Mouse (Mus musculus) heart, adult 8-10 months (tissue): ENCODE results near the gene Myo3b. TPM values are rescaled to one million over a fixed set of nuclear protein-coding genes. Genes with fewer than 3 reads are reported as not detected.

Experiments
- DNase-seq: peaks from one replicate; pipeline ENCODE4 v3.0.0; 2022; ENCODE audit warnings: low spot score
- total RNA-seq, 4 experiments: library from RNA; stranded (reverse); gene quantifications; 2 replicates each; pipeline ENCODE4 v1.2.4; 2022

Myo3b gene
- total RNA-seq, 4 experiments from 2014 or later, result 0.05 to 0.16 (median 0.12) TPM

GRCm38 (mm10) chr2:70065729-70066300, 26.9 kb downstream of the Myo3b start:
- DNase-seq, result no peak

GRCm38 (mm10) chr2:70066338-70067022, 27.6 kb downstream of the Myo3b start:
- DNase-seq, result no peak

GRCm38 (mm10) chr2:70069861-70070260, 30.9 kb downstream of the Myo3b start:
- peak; percentile 16 for DNase-seq

DNA sequence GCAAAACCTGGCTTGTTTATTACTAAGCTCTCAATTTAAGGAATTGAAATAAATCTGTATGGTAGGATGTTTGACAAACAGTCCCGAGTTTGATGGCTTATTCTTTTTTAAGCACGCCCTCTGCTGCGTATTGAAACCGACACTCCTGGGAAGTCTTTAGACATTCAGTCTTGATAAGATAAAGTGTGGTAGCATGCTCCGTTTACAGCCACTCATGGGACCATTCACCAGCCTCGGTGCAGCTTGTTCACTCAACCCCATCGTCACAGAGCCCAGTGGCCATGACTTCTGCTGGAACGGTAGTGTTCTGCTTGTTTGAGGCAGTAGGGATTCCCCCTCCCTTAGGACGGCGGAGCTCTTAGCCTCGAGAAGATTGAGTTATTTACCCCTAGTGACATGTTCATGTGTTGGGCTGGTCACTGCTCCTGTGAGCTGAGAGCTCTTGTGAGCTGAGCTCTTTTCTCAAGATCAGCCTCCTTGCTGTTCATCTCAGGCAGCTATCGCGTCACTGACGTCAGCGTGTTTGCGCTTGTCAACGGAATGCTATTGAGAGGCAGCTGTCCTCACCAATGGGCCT, 44.6 kb downstream of the Myo3b start:
- no peak for DNase-seq

- DNase-seq, result no peak
Measured at GRCm38 (mm10) chr2:70091261-70091660, 52.3 kb downstream of the Myo3b start.

GRCm38 (mm10) chr2:70091801-70092522, 53.0 kb downstream of the Myo3b start:
- no peak for DNase-seq

DNA sequence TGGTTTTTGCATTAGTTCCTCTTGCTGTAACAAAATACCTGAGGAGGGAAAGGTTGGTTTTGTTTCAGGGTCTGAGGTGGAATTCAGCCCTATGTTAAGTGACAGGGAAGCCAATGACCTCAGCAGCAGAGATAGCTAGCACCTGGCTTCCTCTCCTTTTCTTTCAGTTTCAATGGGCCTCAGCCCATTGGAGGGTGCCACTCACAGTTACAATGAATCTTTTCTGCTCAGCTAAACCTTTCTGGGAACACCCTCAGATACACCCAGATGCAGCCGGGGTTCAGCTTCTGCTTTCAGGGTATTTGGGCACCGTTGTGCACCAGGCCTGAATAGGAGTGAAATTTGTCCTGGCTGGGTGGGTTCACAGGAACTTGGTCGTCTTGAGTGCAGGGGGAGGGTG, 53.7 kb downstream of the Myo3b start:
- no peak for DNase-seq

GRCm38 (mm10) chr2:70094446-70094845, 55.5 kb downstream of the Myo3b start:
- no peak for DNase-seq

- DNase-seq, result no peak
Measured at GRCm38 (mm10) chr2:70097229-70098095, 58.5 kb downstream of the Myo3b start.

GRCm38 (mm10) chr2:70099459-70099858, 60.5 kb downstream of the Myo3b start:
- DNase-seq, result no peak

DNA sequence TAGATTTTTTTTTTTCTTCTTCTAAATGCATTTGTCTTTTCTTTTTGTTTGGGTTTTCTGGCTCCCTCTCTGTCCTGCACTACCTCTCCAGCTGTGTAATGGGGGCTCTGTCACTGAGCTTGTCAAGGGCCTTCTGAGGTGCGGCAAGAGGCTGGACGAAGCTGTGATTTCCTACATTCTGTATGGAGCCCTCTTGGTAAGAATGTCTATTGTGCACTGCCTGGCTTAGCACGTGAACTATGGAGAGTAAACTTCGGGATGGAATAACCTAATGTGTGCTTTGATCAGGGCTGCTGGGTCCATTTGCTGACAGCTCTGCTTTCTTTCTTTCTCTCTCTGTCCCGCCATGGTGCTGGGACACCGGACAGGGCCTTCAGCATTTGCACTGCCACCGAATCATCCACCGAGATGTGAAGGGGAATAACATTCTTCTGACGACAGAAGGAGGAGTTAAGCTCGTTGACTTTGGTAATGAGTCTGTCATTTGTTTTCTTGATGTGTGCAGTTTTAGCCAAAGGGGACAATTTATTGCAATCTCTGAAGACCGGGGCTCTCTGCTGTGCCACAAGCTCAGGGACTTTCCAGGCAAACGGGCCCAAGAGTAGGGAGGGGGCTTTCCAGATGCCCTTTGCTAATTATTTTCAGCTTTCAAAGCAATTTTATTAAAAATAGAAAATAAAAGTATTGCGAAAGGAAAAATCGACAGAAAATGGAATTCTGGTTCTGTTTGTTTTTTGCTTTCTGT, 66.5 kb downstream of the Myo3b start:
- DNase-seq, result no peak

DNA sequence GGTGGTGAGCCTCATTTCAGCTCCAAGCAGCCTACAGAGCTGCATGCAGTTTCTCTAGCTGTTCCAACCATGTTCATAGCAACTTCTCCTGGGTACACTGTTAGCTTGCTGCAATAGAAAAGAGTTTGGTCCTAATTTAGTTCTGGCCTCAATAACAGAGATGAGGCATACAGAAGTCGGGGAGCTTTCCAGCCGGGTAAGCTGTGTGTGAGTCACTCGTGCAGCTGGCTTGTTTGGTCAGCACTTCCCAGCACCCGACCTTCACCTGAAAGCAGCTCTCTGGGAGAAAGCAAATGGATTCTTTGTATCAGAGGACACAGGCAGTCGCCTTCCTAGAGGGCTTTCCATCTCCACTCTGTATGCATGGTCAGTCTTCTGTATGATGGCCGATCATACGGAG, 70.1 kb downstream of the Myo3b start:
- no peak for DNase-seq

DNA sequence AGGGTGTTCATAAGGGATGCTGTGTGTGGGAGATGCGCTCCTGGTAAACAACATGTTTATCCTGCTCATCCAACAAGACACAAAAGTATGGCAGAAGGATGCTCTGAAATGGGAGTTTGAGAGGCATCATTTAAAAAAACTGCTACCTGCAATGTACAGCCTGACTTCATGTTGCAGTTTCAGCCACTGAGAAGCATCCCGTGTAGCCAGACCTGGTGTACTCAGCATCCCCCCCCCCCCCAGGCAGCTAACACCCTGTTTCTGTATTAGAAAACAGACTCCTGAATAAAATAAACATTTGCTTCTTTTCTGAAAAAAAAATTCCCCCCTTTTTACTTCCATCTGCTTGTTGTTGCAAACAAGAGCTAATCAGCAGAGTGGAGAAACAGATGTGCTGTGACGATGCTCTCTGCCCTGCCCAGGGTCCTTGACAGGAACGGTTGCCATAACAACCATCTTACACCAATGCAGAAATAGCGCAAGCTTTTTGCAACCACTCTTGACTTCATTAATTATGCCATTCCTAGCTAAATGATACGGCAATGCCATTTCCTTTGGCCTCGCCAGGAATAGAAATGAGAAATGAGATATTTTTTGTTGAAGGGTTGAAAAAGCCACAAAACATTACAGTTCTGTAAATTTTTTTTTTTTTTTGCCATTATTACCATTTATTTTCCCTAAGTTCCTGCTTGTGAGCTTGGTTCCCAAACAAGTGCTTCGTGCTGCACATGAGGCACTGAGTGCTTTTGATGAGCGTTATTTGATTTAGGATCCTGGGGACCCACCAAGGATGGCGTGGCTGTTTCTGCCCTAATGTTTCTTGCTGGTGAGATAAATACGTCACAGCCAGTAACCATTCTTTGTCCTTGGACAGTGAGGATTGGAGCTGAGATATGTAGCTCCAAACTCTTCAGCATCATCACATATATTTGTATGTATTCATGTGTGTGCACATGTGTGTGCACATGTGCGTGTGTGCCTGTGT, 75.2 kb downstream of the Myo3b start:
- no peak for DNase-seq

GRCm38 (mm10) chr2:70118376-70119264, 79.7 kb downstream of the Myo3b start:
- DNase-seq, result no peak

DNA sequence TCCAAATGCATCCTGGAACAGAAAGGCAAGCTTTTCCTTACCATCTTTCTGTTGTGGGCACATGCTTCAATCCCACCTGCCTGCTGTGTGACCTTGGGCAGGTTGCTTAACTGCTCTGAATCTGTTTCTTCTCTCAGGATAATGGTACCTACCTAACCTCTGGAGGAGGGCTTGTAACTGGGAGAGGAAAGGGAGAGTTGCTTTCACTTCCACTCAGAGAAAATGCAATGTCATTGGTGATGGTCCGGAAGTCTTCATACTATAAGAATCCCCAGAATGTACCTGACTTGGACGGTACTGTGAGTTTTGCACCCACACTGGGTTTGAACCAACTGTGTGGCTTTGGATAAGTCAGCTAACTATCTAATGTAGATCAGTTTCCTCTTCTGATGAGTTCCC, 80.3 kb downstream of the Myo3b start:
- DNase-seq, result no peak

- no peak for DNase-seq
Measured at GRCm38 (mm10) chr2:70126330-70126729, 87.4 kb downstream of the Myo3b start.

- peak; percentile 53 for DNase-seq
Measured at GRCm38 (mm10) chr2:70126783-70127182, 87.9 kb downstream of the Myo3b start.

GRCm38 (mm10) chr2:70127351-70128148, 88.6 kb downstream of the Myo3b start:
- DNase-seq, result no peak
